Mouse (Mus musculus): ENCODE measurements around the gene Snd1. TPM values are rescaled to one million over a fixed set of nuclear protein-coding genes. Genes with fewer than 3 reads are reported as not detected.

Gene Snd1
- polyA plus RNA-seq, 1 experiment from 2014 or later = 39.4 TPM

DNA sequence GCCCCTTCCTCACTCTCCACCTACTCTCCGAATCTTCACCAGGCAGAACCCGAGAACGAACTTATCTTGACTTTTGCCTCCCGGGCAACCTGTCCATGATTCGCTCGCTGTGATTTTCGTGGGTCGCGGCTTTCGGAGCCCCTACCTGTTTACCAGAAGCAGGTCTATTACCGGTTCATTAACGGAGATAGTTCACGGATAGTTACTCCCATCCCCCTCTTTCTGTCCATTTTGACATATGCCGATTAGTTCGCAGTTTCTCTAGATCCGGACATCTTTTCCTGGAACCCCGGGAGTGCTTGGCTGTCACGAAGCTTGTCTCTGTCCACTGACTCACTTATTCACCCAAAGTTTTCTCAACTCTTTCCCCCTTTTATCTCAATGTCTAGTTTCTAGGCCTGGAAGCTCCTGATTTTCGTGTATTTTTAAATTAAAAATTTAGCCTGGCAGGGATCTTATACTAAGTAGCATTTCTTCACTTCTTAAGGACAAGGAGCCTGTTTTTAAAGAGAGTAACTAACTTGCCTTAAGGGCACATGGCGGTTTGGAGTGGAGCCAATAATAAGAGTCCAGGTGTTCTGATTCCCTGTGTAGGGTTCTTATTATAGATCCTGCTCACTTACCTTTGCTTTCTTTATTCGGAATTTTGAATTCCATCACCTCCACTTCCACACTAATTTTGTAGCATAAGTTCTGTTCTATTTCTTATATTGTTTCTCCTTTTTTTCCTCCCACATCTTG lies 6.0 kb downstream of the Snd1 start:
- WGBS = 3% methylated on average over 21 of the region's 21 CpGs
- no peak for TF ChIP-seq CTCF (IDR thresholded peaks at IDR 0.05; ENCODE audit: low read depth)

DNA sequence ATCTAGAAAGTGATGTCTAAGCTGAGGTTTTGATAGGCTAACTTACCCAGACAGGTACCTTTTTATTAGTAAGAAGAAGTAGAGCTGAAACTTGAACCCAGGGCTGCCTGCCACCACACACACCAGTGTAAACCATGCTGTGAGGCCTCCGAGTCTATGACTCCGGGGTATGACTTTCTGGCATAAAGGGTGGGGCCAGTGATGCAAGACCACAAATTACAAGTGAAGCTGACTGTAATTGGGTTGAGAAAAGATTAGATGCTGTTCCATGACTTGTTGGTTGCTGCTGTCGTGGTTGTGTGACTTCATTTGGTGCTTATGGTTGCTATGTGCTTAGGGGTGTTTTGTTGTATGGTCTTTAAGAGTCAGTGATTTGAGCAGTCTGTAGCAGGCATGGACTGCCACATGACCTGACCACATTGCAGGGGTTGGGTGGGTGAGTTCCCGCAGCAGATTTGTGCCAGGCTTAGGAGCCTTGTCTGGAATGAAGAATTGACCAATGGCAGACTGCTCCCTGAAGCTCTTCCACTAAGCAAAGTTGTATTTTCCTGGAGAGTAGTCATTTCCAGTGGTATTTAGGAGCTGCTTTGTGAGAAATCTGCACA lies 7.9 kb downstream of the Snd1 start:
- TF ChIP-seq CTCF (IDR thresholded peaks at IDR 0.05; ENCODE audit: low read depth) = no peak
- no peaks in the 10 kb centered on the region for H3K27me3 ChIP-seq (replicated peaks; ENCODE audit: control insufficient read depth, insufficient read depth, low read length)
- no peak for ATAC-seq
- WGBS = 42% methylated on average over 4 of the region's 4 CpGs
- H3K9ac ChIP-seq (ENCODE audit: low read depth, low read length) = no peak overlapping the region
- H3K9me3 ChIP-seq (ENCODE audit: control insufficient read depth) = no peaks in the 10 kb centered on the region
- no peak overlapping the region for H3K27ac ChIP-seq (ENCODE audit: low read depth, low read length)
- 0 out of 2 replicates have a peak, but pooled peaks cover 12% of the 10 kb centered on the region for H3K4me1 ChIP-seq (replicated peaks; ENCODE audit: control insufficient read depth, insufficient read depth, low read length)
- H3K36me3 ChIP-seq (ENCODE audit: control insufficient read depth, insufficient read depth) = no peaks in the 10 kb centered on the region
- H3K4me3 ChIP-seq (ENCODE audit: low read depth, low read length) = no peak overlapping the region
- no peak overlapping the region for H3K4me2 ChIP-seq (replicated peaks; ENCODE audit: low read depth)

More for the DNA sequence above, 6.0 kb downstream of the Snd1 start:
- Histone ChIP-seq H3K27ac (ENCODE audit: low read depth, low read length) (peak overlapping the region; percentile 80), H3K4me2 (replicated peaks; ENCODE audit: low read depth) (peak overlapping the region; percentile 95), H3K4me3 (ENCODE audit: low read depth, low read length) (peak overlapping the region; percentile 92), H3K9ac (ENCODE audit: low read depth, low read length) (peak overlapping the region; percentile 75), H3K27me3 (replicated peaks; ENCODE audit: control insufficient read depth, insufficient read depth, low read length) (no peaks in the 10 kb centered on the region), H3K9me3 (ENCODE audit: control insufficient read depth) (no peaks in the 10 kb centered on the region), H3K4me1 (replicated peaks; ENCODE audit: control insufficient read depth, insufficient read depth, low read length) (0 out of 2 replicates have a peak, but pooled peaks cover 9% of the 10 kb centered on the region), H3K36me3 (ENCODE audit: control insufficient read depth, insufficient read depth) (no peaks in the 10 kb centered on the region)
- ATAC-seq = no peak

DNA sequence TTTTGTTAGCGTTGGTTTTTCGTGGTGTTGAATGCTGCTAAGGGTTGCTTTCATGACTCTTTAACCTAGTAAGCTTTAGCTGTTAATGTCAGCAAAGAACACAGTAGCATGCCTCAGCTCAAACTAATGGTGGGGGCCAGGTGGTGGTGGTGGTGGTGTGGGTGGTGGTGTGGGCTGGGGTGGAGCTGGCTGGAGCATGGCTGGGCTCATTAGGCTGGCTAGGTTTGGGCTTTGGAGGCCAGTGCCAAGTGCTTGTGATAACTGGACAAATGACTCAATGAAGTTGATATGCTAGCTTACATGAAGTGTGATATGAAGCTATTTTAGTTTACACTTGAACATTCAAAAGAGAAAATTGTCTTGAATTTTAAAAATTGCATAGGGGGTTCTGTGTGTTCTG lies 11.1 kb downstream of the Snd1 start:
- no peak overlapping the region for H3K4me2 ChIP-seq (replicated peaks; ENCODE audit: low read depth)
- TF ChIP-seq CTCF (IDR thresholded peaks at IDR 0.05; ENCODE audit: low read depth) = no peak
- no peak overlapping the region for H3K9ac ChIP-seq (ENCODE audit: low read depth, low read length)
- H3K27ac ChIP-seq (ENCODE audit: low read depth, low read length) = no peak overlapping the region
- no peak overlapping the region for H3K4me3 ChIP-seq (ENCODE audit: low read depth, low read length)
- H3K9me3 ChIP-seq (ENCODE audit: control insufficient read depth) = no peaks in the 10 kb centered on the region
- WGBS = 92% methylated on average over 2 of the region's 2 CpGs
- no peak for ATAC-seq
- no peaks in the 10 kb centered on the region for H3K27me3 ChIP-seq (replicated peaks; ENCODE audit: control insufficient read depth, insufficient read depth, low read length)
- H3K4me1 ChIP-seq (replicated peaks; ENCODE audit: control insufficient read depth, insufficient read depth, low read length) = 0 out of 2 replicates have a peak, but pooled peaks cover 10% of the 10 kb centered on the region
- no peaks in the 10 kb centered on the region for H3K36me3 ChIP-seq (ENCODE audit: control insufficient read depth, insufficient read depth)

DNA sequence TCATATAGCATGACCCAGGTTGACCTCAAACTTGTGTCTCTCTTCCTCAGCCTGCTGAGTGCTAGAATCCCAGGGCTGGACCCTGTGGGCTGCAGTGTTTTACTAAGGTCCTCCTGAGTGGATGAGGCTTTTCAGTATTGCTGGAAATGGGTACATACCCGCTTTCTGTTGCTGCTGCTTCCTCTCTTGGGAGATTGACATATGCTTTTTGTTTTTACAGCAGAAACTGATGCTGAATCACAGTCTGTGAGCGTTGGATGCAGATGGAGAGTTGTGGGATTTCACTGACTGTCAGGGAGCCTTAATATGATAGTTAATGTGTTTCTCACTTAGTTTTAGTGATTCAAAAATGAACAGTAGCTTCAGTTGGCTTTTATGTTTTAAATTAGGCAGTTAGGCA lies 11.5 kb downstream of the Snd1 start:
- ATAC-seq = no peak
- TF ChIP-seq CTCF (IDR thresholded peaks at IDR 0.05; ENCODE audit: low read depth) = no peak
- WGBS = 79% methylated on average over 2 of the region's 2 CpGs
- Histone ChIP-seq H3K4me3 (ENCODE audit: low read depth, low read length) (no peak overlapping the region), H3K4me1 (replicated peaks; ENCODE audit: control insufficient read depth, insufficient read depth, low read length) (0 out of 2 replicates have a peak, but pooled peaks cover 11% of the 10 kb centered on the region), H3K27me3 (replicated peaks; ENCODE audit: control insufficient read depth, insufficient read depth, low read length) (no peaks in the 10 kb centered on the region), H3K27ac (ENCODE audit: low read depth, low read length) (no peak overlapping the region; the same call in 1 of the 2 replicates), H3K4me2 (replicated peaks; ENCODE audit: low read depth) (peak overlapping the region; percentile 25; the same call in 1 of the 2 replicates), H3K36me3 (ENCODE audit: control insufficient read depth, insufficient read depth) (no peaks in the 10 kb centered on the region; the same call in 1 of the 2 replicates), H3K9me3 (ENCODE audit: control insufficient read depth) (no peaks in the 10 kb centered on the region), H3K9ac (ENCODE audit: low read depth, low read length) (no peak overlapping the region)

DNA sequence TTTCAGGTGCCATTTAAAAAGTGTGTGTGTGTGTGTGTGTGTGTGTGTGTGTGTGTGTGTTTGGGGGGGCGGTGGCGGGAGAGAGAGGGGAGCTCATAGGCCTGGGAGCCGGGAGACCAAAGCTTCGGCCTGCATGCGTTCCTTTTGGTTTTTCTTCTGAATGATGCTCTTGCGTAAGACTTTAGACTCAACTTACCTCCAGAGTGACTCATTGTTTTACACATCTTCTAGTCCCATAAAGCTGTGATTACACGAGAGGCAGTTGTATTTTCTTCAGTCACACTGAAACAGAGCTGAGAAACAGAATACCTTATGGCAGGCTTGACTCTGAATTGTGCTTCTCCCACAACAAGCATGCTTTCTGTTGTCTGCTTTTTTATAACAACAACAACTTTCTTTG lies 12.0 kb downstream of the Snd1 start:
- Histone ChIP-seq H3K9me3 (ENCODE audit: control insufficient read depth) (no peaks in the 10 kb centered on the region), H3K27me3 (replicated peaks; ENCODE audit: control insufficient read depth, insufficient read depth, low read length) (no peaks in the 10 kb centered on the region), H3K36me3 (ENCODE audit: control insufficient read depth, insufficient read depth) (peaks cover under 1% of the 10 kb centered on the region; the same call in 1 of the 2 replicates), H3K4me3 (ENCODE audit: low read depth, low read length) (no peak overlapping the region), H3K4me2 (replicated peaks; ENCODE audit: low read depth) (peak overlapping the region; percentile 25), H3K9ac (ENCODE audit: low read depth, low read length) (no peak overlapping the region), H3K4me1 (replicated peaks; ENCODE audit: control insufficient read depth, insufficient read depth, low read length) (0 out of 2 replicates have a peak, but pooled peaks cover 7% of the 10 kb centered on the region), H3K27ac (ENCODE audit: low read depth, low read length) (no peak overlapping the region)
- WGBS = 32% methylated on average over 6 of the region's 7 CpGs
- ATAC-seq = peak; percentile 72
- TF ChIP-seq CTCF (IDR thresholded peaks at IDR 0.05; ENCODE audit: low read depth) = no peak

DNA sequence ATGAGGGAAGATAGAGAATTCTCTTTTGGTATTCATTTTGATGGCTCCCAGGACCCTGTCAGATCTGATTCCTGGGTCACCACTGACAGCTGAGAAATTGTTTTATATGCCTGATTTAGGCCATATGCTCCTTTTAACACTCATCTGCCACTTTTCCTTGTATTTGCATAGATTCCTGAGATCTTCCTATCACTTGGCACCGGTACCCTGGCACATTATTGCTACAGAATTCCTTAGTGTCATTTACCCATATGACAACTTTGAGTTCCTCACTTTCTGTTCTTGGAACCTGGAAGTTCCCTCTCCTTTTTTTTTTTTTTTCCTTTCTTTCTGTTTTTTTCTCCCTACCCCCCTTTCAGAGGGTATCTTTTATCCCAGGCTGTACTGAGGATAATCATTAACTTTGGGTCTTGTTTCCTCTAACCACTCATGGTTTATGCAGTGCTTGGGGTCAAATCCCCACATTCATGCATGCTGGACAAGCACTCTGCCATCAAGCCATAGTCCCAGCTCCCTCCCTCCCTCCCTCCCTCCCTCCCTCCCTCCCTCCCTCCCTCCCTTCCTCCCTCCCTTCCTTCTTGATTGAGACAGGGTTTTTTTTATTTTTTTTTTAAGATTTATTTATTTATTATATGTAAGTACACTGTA lies 13.4 kb downstream of the Snd1 start:
- no peak overlapping the region for H3K27ac ChIP-seq (ENCODE audit: low read depth, low read length)
- 0 out of 2 replicates have a peak, but pooled peaks cover 7% of the 10 kb centered on the region for H3K4me1 ChIP-seq (replicated peaks; ENCODE audit: control insufficient read depth, insufficient read depth, low read length)
- H3K36me3 ChIP-seq (ENCODE audit: control insufficient read depth, insufficient read depth) = peaks cover 13% of the 10 kb centered on the region; the same call in 1 of the 2 replicates
- ATAC-seq = no peak
- TF ChIP-seq CTCF (IDR thresholded peaks at IDR 0.05; ENCODE audit: low read depth) = no peak
- no peak overlapping the region for H3K9ac ChIP-seq (ENCODE audit: low read depth, low read length)
- WGBS = 38% methylated on average over 1 of the region's 1 CpGs
- no peak overlapping the region for H3K4me3 ChIP-seq (ENCODE audit: low read depth, low read length)
- no peak overlapping the region for H3K4me2 ChIP-seq (replicated peaks; ENCODE audit: low read depth)
- no peaks in the 10 kb centered on the region for H3K27me3 ChIP-seq (replicated peaks; ENCODE audit: control insufficient read depth, insufficient read depth, low read length)
- no peaks in the 10 kb centered on the region for H3K9me3 ChIP-seq (ENCODE audit: control insufficient read depth)
